Mouse (Mus musculus) neural tube, embryonic 12.5 days (tissue): Measurements from ENCODE around the gene Recql5. TPM values are rescaled to one million over a fixed set of nuclear protein-coding genes. Genes with fewer than 3 reads are reported as not detected.
"Not testable (repeated sequence)": the region's sequence is repeated elsewhere in the genome, so short reads cannot be mapped to it uniquely, and the experiment has no call there.

ENCODE experiments used
- ATAC-seq: fragments of 200-750 bp; cut with Nextera tagmentation; 2 replicates; pipeline ENCODE4 v1.8.0; 2017; ENCODE audit warnings: low read depth, mild to moderate bottlenecking, moderate TSS enrichment, moderate library complexity; ENCODE audit not compliant: low FRiP score
- H3K27ac ChIP-seq: fragments of 300-500 bp; sonication (generic); 2 replicates; pipeline ENCODE4 v1.5.1; 2016
- H3K27me3 ChIP-seq: fragments of 300-500 bp; sonication (generic); replicated peaks from 2 replicates; pipeline ENCODE4 v1.6.1; 2016; ENCODE audit warnings: mild to moderate bottlenecking
- H3K36me3 ChIP-seq: fragments of 300-500 bp; sonication (generic); 2 replicates; pipeline ENCODE4 v1.6.1; 2016; ENCODE audit warnings: mild to moderate bottlenecking
- H3K4me1 ChIP-seq: fragments of 300-500 bp; sonication (generic); 2 replicates; pipeline ENCODE4 v1.6.1; 2016
- H3K4me2 ChIP-seq: fragments of 300-500 bp; sonication (generic); replicated peaks from 2 replicates; pipeline ENCODE4 v1.6.1; 2016; ENCODE audit warnings: mild to moderate bottlenecking
- H3K4me3 ChIP-seq: fragments of 300-500 bp; sonication (generic); 2 replicates; pipeline ENCODE4 v1.5.1; 2016
- H3K9ac ChIP-seq: fragments of 300-500 bp; sonication (generic); 2 replicates; pipeline ENCODE4 v1.6.1; 2016; ENCODE audit warnings: mild to moderate bottlenecking
- H3K9me3 ChIP-seq: fragments of 300-500 bp; sonication (generic); 2 replicates; pipeline ENCODE4 v1.6.1; 2016; ENCODE audit warnings: mild to moderate bottlenecking
- WGBS: fragments of 180-500 bp; shearing (Covaris S2); methylation state at CpG from one replicate; pipeline ENCODE4 v1.1.7; 2016; 5-methylcytosine and 5-hydroxymethylcytosine counted together
- polyA plus RNA-seq: library from polyadenylated mRNA; unstranded; fragments of >200 nt; fragmentation: Nextera tagmentation; extraction: Ambion mirVana; gene quantifications from 2 replicates; pipeline ENCODE4 v1.2.1, GENCODE M21; 2016

The Recql5 gene
- polyA plus RNA-seq, 1 experiment from 2014 or later: 30.2 TPM

- no peak overlapping the region for H3K9ac ChIP-seq
- no peak for ATAC-seq
- no peaks in the 10 kb centered on the region for H3K27me3 ChIP-seq
- H3K27ac ChIP-seq: no peak overlapping the region
- WGBS: 70% methylated on average over 4 of the region's 4 CpGs
- no peak overlapping the region for H3K4me2 ChIP-seq
- H3K36me3 ChIP-seq: no peaks in the 10 kb centered on the region
- H3K4me1 ChIP-seq: no peaks in the 10 kb centered on the region
- H3K4me3 ChIP-seq: no peak overlapping the region
- H3K9me3 ChIP-seq: no peaks in the 10 kb centered on the region
These were observed 60.8 kb downstream of the Recql5 start for GRCm38 (mm10) chr11:115872437-115872836.

- WGBS: 93% methylated on average over 8 of the region's 8 CpGs
- no peak overlapping the region for H3K4me3 ChIP-seq
These were observed 63.9 kb downstream of the Recql5 start for GRCm38 (mm10) chr11:115869393-115869792.

GRCm38 (mm10) chr11:115863895-115864294 is 69.4 kb downstream of the Recql5 start:
- Histone ChIP-seq H3K4me3 (no peak overlapping the region), H3K27me3 (peaks cover 27% of the 10 kb centered on the region), H3K4me1 (peaks cover 6% of the 10 kb centered on the region), H3K4me2 (no peak overlapping the region), H3K36me3 (no peaks in the 10 kb centered on the region), H3K9ac (no peak overlapping the region), H3K9me3 (no peaks in the 10 kb centered on the region), H3K27ac (no peak overlapping the region)
- 85% methylated on average over 8 of the region's 8 CpGs for WGBS
- no peak for ATAC-seq

More at GRCm38 (mm10) chr11:115869393-115869792, 63.9 kb downstream of the Recql5 start:
- H3K27ac ChIP-seq: no peak overlapping the region
- ATAC-seq: no peak
- H3K9ac ChIP-seq: no peak overlapping the region
- H3K4me2 ChIP-seq: no peak overlapping the region
- H3K4me1 ChIP-seq: no peaks in the 10 kb centered on the region
- H3K9me3 ChIP-seq: no peaks in the 10 kb centered on the region
- no peaks in the 10 kb centered on the region for H3K36me3 ChIP-seq
- H3K27me3 ChIP-seq: no peaks in the 10 kb centered on the region

- no peaks in the 10 kb centered on the region for H3K9me3 ChIP-seq
- H3K27ac ChIP-seq: no peak overlapping the region
- H3K4me2 ChIP-seq: peak overlapping the region; percentile 58
- ATAC-seq: peak; percentile 85
- peaks cover 13% of the 10 kb centered on the region for H3K4me1 ChIP-seq
- H3K4me3 ChIP-seq: peak overlapping the region; percentile 36
- no peaks in the 10 kb centered on the region for H3K36me3 ChIP-seq
- H3K9ac ChIP-seq: peak overlapping the region; percentile 44; the same call in 1 of the 2 replicates
- H3K27me3 ChIP-seq: peaks cover 52% of the 10 kb centered on the region
- WGBS: 2% methylated on average over 75 of the region's 75 CpGs
These were observed 73.9 kb downstream of the Recql5 start for GRCm38 (mm10) chr11:115859143-115859945.

GRCm38 (mm10) chr11:115858354-115858753 is 74.9 kb downstream of the Recql5 start, which contains the start of gene Myo15b:
Gene Myo15b, plus strand, starts transcription at chr11:115858406.
- peak within 1 kb of the TSS; percentile 44; the same call in 1 of the 2 replicates for H3K9ac ChIP-seq
- 11% methylated on average over 27 of the region's 27 CpGs for WGBS
- H3K9me3 ChIP-seq: no peaks in the 10 kb centered on the region
- no peak for ATAC-seq
- H3K4me3 ChIP-seq: peak within 1 kb of the TSS; percentile 36
- peak within 1 kb of the TSS; percentile 58 for H3K4me2 ChIP-seq
- H3K27ac ChIP-seq: no peak within 1 kb of the TSS
- peaks cover 54% of the 10 kb centered on the region for H3K27me3 ChIP-seq
- no peaks in the 10 kb centered on the region for H3K36me3 ChIP-seq
- H3K4me1 ChIP-seq: peaks cover 13% of the 10 kb centered on the region

- no peak overlapping the region for H3K9ac ChIP-seq
- H3K4me2 ChIP-seq: peak overlapping the region; percentile 58; the same call in 1 of the 2 replicates
- peaks cover 13% of the 10 kb centered on the region for H3K4me1 ChIP-seq
- H3K27ac ChIP-seq: no peak overlapping the region
- ATAC-seq: no peak
- no peaks in the 10 kb centered on the region for H3K36me3 ChIP-seq
- no peaks in the 10 kb centered on the region for H3K9me3 ChIP-seq
- 49% methylated on average over 13 of the region's 13 CpGs for WGBS
- H3K27me3 ChIP-seq: peaks cover 54% of the 10 kb centered on the region
- no peak overlapping the region for H3K4me3 ChIP-seq
These were observed 75.3 kb downstream of the Recql5 start for GRCm38 (mm10) chr11:115857936-115858335.

GRCm38 (mm10) chr11:115857146-115857545 is 76.1 kb downstream of the Recql5 start:
- 94% methylated on average over 4 of the region's 4 CpGs for WGBS
- ATAC-seq, H3K4me2 ChIP-seq: not testable (repeated sequence)

GRCm38 (mm10) chr11:115854674-115855073 is 78.6 kb downstream of the Recql5 start:
- no peak for ATAC-seq
- Histone ChIP-seq H3K36me3 (no peaks in the 10 kb centered on the region), H3K4me3 (no peak overlapping the region), H3K4me2 (no peak overlapping the region), H3K9me3 (no peaks in the 10 kb centered on the region), H3K9ac (no peak overlapping the region), H3K27me3 (peaks cover 34% of the 10 kb centered on the region), H3K27ac (no peak overlapping the region), H3K4me1 (peaks cover 13% of the 10 kb centered on the region)
- 87% methylated on average over 6 of the region's 6 CpGs for WGBS

More at GRCm38 (mm10) chr11:115857146-115857545, 76.1 kb downstream of the Recql5 start:
- not testable (repeated sequence) for H3K4me3 ChIP-seq, H3K9ac ChIP-seq, H3K9me3 ChIP-seq, H3K36me3 ChIP-seq, H3K27ac ChIP-seq
- peaks cover 53% of the 10 kb centered on the region for H3K27me3 ChIP-seq
- peaks cover 13% of the 10 kb centered on the region for H3K4me1 ChIP-seq

GRCm38 (mm10) chr11:115845819-115846218 is 87.5 kb downstream of the Recql5 start:
- WGBS: 97% methylated on average over 2 of the region's 2 CpGs

GRCm38 (mm10) chr11:115844240-115844639 is 89.0 kb downstream of the Recql5 start:
- no peak overlapping the region for H3K27ac ChIP-seq
- no peaks in the 10 kb centered on the region for H3K9me3 ChIP-seq
- no peak overlapping the region for H3K9ac ChIP-seq
- 82% methylated on average over 8 of the region's 8 CpGs for WGBS
- H3K4me2 ChIP-seq: no peak overlapping the region
- H3K36me3 ChIP-seq: no peaks in the 10 kb centered on the region
- no peak for ATAC-seq
- H3K4me1 ChIP-seq: 0 out of 2 replicates have a peak, but pooled peaks cover 9% of the 10 kb centered on the region
- H3K27me3 ChIP-seq: no peaks in the 10 kb centered on the region
- no peak overlapping the region for H3K4me3 ChIP-seq

More at GRCm38 (mm10) chr11:115845819-115846218, 87.5 kb downstream of the Recql5 start:
- Histone ChIP-seq H3K36me3 (no peaks in the 10 kb centered on the region), H3K4me2 (no peak overlapping the region), H3K4me3 (no peak overlapping the region), H3K27ac (no peak overlapping the region), H3K9ac (no peak overlapping the region), H3K27me3 (no peaks in the 10 kb centered on the region), H3K9me3 (no peaks in the 10 kb centered on the region), H3K4me1 (0 out of 2 replicates have a peak, but pooled peaks cover 9% of the 10 kb centered on the region)
- ATAC-seq: no peak

- Histone ChIP-seq H3K36me3 (no peaks in the 10 kb centered on the region), H3K9ac (no peak overlapping the region), H3K27me3 (no peaks in the 10 kb centered on the region), H3K9me3 (no peaks in the 10 kb centered on the region), H3K27ac (no peak overlapping the region), H3K4me3 (no peak overlapping the region), H3K4me1 (0 out of 2 replicates have a peak, but pooled peaks cover 9% of the 10 kb centered on the region), H3K4me2 (no peak overlapping the region)
- ATAC-seq: no peak
- 90% methylated on average over 5 of the region's 5 CpGs for WGBS
These were observed 89.4 kb downstream of the Recql5 start for GRCm38 (mm10) chr11:115843891-115844239.

GRCm38 (mm10) chr11:115843141-115843890 is 90.0 kb downstream of the Recql5 start:
- Histone ChIP-seq H3K4me1 (0 out of 2 replicates have a peak, but pooled peaks cover 9% of the 10 kb centered on the region), H3K27ac (no peak overlapping the region), H3K9ac (no peak overlapping the region), H3K27me3 (no peaks in the 10 kb centered on the region), H3K36me3 (no peaks in the 10 kb centered on the region), H3K4me3 (no peak overlapping the region), H3K4me2 (no peak overlapping the region), H3K9me3 (no peaks in the 10 kb centered on the region)
- WGBS: 81% methylated on average over 14 of the region's 14 CpGs
- ATAC-seq: no peak
